Mouse (Mus musculus) spleen, postnatal 4 days (tissue): ENCODE measurements around the gene Maml1.
A peak's percentile ranks its signal among the peaks of the same experiment; 100 is the strongest.

Source experiments
- DNase-seq, 2 experiments: peaks; one replicate each; pipeline ENCODE4 v3.0.0; 2022; ENCODE audit warnings: low spot score in 2 of 2

The Maml1 gene

GRCm38 (mm10) chr11:50222559-50223276 is 69.4 kb downstream of the Maml1 start:
- no peak for DNase-seq

GRCm38 (mm10) chr11:50219833-50220232 is 72.3 kb downstream of the Maml1 start:
- DNase-seq, result no peak

- no peak for DNase-seq
Observed at GRCm38 (mm10) chr11:50217811-50218210, 74.3 kb downstream of the Maml1 start.

GRCm38 (mm10) chr11:50216724-50217366 is 75.3 kb downstream of the Maml1 start:
- DNase-seq, result peak in 1 of 2 experiments; percentile 61

- DNase-seq, result no peak
Observed at GRCm38 (mm10) chr11:50215633-50216032, 76.5 kb downstream of the Maml1 start.

- no peak for DNase-seq
Observed at GRCm38 (mm10) chr11:50214631-50215030, 77.5 kb downstream of the Maml1 start.

- peak in 1 of 2 experiments; percentile 61 for DNase-seq
Observed at GRCm38 (mm10) chr11:50212848-50213758, 79.0 kb downstream of the Maml1 start.

- no peak for DNase-seq
Observed at GRCm38 (mm10) chr11:50212060-50212739, 79.9 kb downstream of the Maml1 start.

GRCm38 (mm10) chr11:50211322-50212059 is 80.6 kb downstream of the Maml1 start:
- no peak for DNase-seq

GRCm38 (mm10) chr11:50210505-50211151 is 81.5 kb downstream of the Maml1 start, which contains the start of the genes Sqstm1 and Mgat4b:
TSS of gene Sqstm1 (minus strand) at chr11:50210827.
TSS of gene Mgat4b (plus strand) at chr11:50210890.
- DNase-seq, result peak; percentile 82 to 94

- DNase-seq, result peak; percentile 89 to 94
Observed at GRCm38 (mm10) chr11:50210101-50210504, 82.0 kb downstream of the Maml1 start.

GRCm38 (mm10) chr11:50208039-50208438 is 84.1 kb downstream of the Maml1 start:
- DNase-seq, result no peak

- no peak for DNase-seq
Observed at GRCm38 (mm10) chr11:50207344-50207743, 84.8 kb downstream of the Maml1 start.

GRCm38 (mm10) chr11:50206037-50206436 is 86.1 kb downstream of the Maml1 start:
- no peak for DNase-seq
